Mouse (Mus musculus) myocyte (in vitro differentiated cells): ENCODE measurements around the gene Large1. TPM values are rescaled to one million over a fixed set of nuclear protein-coding genes. Genes with fewer than 3 reads are reported as not detected.
A peak's percentile ranks its signal among the peaks of the same experiment; 100 is the strongest.

Experiments
- H3K27me3 ChIP-seq: one replicate; pipeline ENCODE4 v1.6.1; 2011; ENCODE audit not compliant: control insufficient read depth, insufficient read depth, insufficient read length
- H3K36me3 ChIP-seq: one replicate; pipeline ENCODE4 v1.6.1; 2011; ENCODE audit not compliant: control insufficient read depth, insufficient read depth
- H3K4me2 ChIP-seq: one replicate; pipeline ENCODE4 v1.6.1; 2011; ENCODE audit warnings: low read depth, control low read depth
- H3K4me3 ChIP-seq: one replicate; pipeline ENCODE4 v1.5.1; 2011; ENCODE audit warnings: mild to moderate bottlenecking, control low read depth, moderate library complexity
- H3K79me2 ChIP-seq: one replicate; pipeline ENCODE4 v1.6.1; 2011; ENCODE audit not compliant: control insufficient read depth, insufficient read depth
- H3ac ChIP-seq: one replicate; pipeline ENCODE4 v1.6.1; 2011; ENCODE audit not compliant: control insufficient read depth, insufficient read length
- CEBPB ChIP-seq: IDR thresholded peaks from 2 replicates; pipeline ENCODE4 v1.6.1; 2011; ENCODE audit warnings: mild to moderate bottlenecking, moderate library complexity; ENCODE audit not compliant: poor library complexity, insufficient read depth, severe bottlenecking
- E2F4 ChIP-seq: IDR thresholded peaks from one replicate; pipeline ENCODE4 v1.6.1; 2011; ENCODE audit warnings: mild to moderate bottlenecking, control low read depth, moderate library complexity; ENCODE audit not compliant: insufficient read depth
- MAX ChIP-seq: IDR thresholded peaks from one replicate; pipeline ENCODE4 v1.6.1; 2011; ENCODE audit warnings: low read depth, mild to moderate bottlenecking, control low read depth
- MYOD1 ChIP-seq, 3 experiments: IDR thresholded peaks; one replicate each; pipeline ENCODE4 v1.6.1; 2011; ENCODE audit warnings: control low read depth in 2 of 3, low read depth in 2 of 3, mild to moderate bottlenecking in 2 of 3, moderate library complexity in 1 of 3; ENCODE audit not compliant: insufficient read length in 2 of 3, control insufficient read depth in 1 of 3
- MYOG ChIP-seq, 3 experiments: IDR thresholded peaks; one replicate each; pipeline ENCODE4 v1.6.1; 2011; ENCODE audit warnings: control low read depth in 2 of 3, low read depth in 2 of 3, mild to moderate bottlenecking in 2 of 3; ENCODE audit not compliant: insufficient read length in 2 of 3, control insufficient read depth in 1 of 3, insufficient read depth in 1 of 3
- POLR2A ChIP-seq: IDR thresholded peaks from one replicate; pipeline ENCODE4 v1.6.1; 2011; ENCODE audit warnings: low read depth, mild to moderate bottlenecking, control low read depth, moderate library complexity; ENCODE audit not compliant: insufficient read length
- POLR2AphosphoS2 ChIP-seq: IDR thresholded peaks from one replicate; pipeline ENCODE4 v1.6.1; 2011; ENCODE audit warnings: low read depth, control low read depth; ENCODE audit not compliant: insufficient read length
- REST ChIP-seq: IDR thresholded peaks from one replicate; pipeline ENCODE4 v1.6.1; 2011; ENCODE audit warnings: mild to moderate bottlenecking, control low read depth, moderate library complexity; ENCODE audit not compliant: insufficient read depth, insufficient read length
- SRF ChIP-seq: IDR thresholded peaks from one replicate; pipeline ENCODE4 v1.6.1; 2011; ENCODE audit warnings: low read depth; ENCODE audit not compliant: control insufficient read depth, insufficient read length
- TCF12 ChIP-seq: IDR thresholded peaks from one replicate; pipeline ENCODE4 v1.6.1; 2011; ENCODE audit warnings: mild to moderate bottlenecking, control low read depth; ENCODE audit not compliant: poor library complexity, insufficient read depth, severe bottlenecking
- TCF3 ChIP-seq: IDR thresholded peaks from one replicate; pipeline ENCODE4 v1.6.1; 2011; ENCODE audit warnings: low read depth, control low read depth; ENCODE audit not compliant: insufficient read length
- USF1 ChIP-seq: IDR thresholded peaks from one replicate; pipeline ENCODE4 v1.6.1; 2011; ENCODE audit warnings: low read depth, mild to moderate bottlenecking, control low read depth, moderate library complexity
- polyA plus RNA-seq: library from polyadenylated mRNA; unstranded; fragments of >200 nt; fragmentation: generic; extraction: Trizol; gene quantifications from one replicate; pipeline ENCODE4 v1.2.1, GENCODE M21; 2012; ENCODE audit warnings: missing spikeins

The Large1 gene
- polyA plus RNA-seq, 1 experiment = 23.2 TPM

GRCm38 (mm10) chr8:73313911-73314310, 39.4 kb downstream of the Large1 start:
- TF ChIP-seq POLR2A (no peak), REST (no peak), MYOD1 (IDR thresholded peaks at IDR 0.05; ENCODE audit: control insufficient read depth in 1 of 3, insufficient read length in 2 of 3, low read depth in 2 of 3) (no peak), POLR2AphosphoS2 (no peak), E2F4 (no peak), SRF (no peak), TCF3 (no peak), MYOG (IDR thresholded peaks at IDR 0.05; ENCODE audit: control insufficient read depth in 1 of 3, insufficient read depth in 1 of 3, insufficient read length in 2 of 3, low read depth in 2 of 3) (no peak), USF1 (no peak), MAX (no peak), CEBPB (no peak), TCF12 (no peak)
- H3K79me2 ChIP-seq = peaks cover 69% of the 10 kb centered on the region
- H3K4me3 ChIP-seq = no peak overlapping the region
- H3K27me3 ChIP-seq = no peaks in the 10 kb centered on the region
- H3ac ChIP-seq = no peak overlapping the region
- H3K36me3 ChIP-seq = no peaks in the 10 kb centered on the region
- no peak overlapping the region for H3K4me2 ChIP-seq

- H3K36me3 ChIP-seq = no peaks in the 10 kb centered on the region
- H3K4me3 ChIP-seq = no peak overlapping the region
- TF ChIP-seq MYOD1 (IDR thresholded peaks at IDR 0.05; ENCODE audit: control insufficient read depth in 1 of 3, insufficient read length in 2 of 3, low read depth in 2 of 3) = no peak
- no peak for TF ChIP-seq MYOG (IDR thresholded peaks at IDR 0.05; ENCODE audit: control insufficient read depth in 1 of 3, insufficient read depth in 1 of 3, insufficient read length in 2 of 3, low read depth in 2 of 3)
- TF ChIP-seq POLR2AphosphoS2 = no peak
- no peak for TF ChIP-seq TCF3
- TF ChIP-seq REST = no peak
- TF ChIP-seq POLR2A = no peak
- no peak for TF ChIP-seq TCF12
- TF ChIP-seq E2F4 = no peak
- TF ChIP-seq SRF = no peak
- no peak for TF ChIP-seq MAX
- no peak for TF ChIP-seq CEBPB
- no peak for TF ChIP-seq USF1
- H3K4me2 ChIP-seq = peak overlapping the region; percentile 13
- H3ac ChIP-seq = no peak overlapping the region
- H3K79me2 ChIP-seq = peaks cover 68% of the 10 kb centered on the region
- H3K27me3 ChIP-seq = no peaks in the 10 kb centered on the region
Observed at GRCm38 (mm10) chr8:73312714-73313607, 40.4 kb downstream of the Large1 start.

GRCm38 (mm10) chr8:73310471-73310870, 42.9 kb downstream of the Large1 start:
- Histone ChIP-seq H3K79me2 (peaks cover 82% of the 10 kb centered on the region), H3K27me3 (no peaks in the 10 kb centered on the region), H3K4me2 (no peak overlapping the region), H3K36me3 (no peaks in the 10 kb centered on the region), H3K4me3 (no peak overlapping the region), H3ac (no peak overlapping the region)
- TF ChIP-seq TCF3 (no peak), POLR2A (no peak), MAX (no peak), E2F4 (no peak), USF1 (no peak), SRF (no peak), CEBPB (no peak), TCF12 (no peak), MYOD1 (IDR thresholded peaks at IDR 0.05; ENCODE audit: control insufficient read depth in 1 of 3, insufficient read length in 2 of 3, low read depth in 2 of 3) (no peak), MYOG (IDR thresholded peaks at IDR 0.05; ENCODE audit: control insufficient read depth in 1 of 3, insufficient read depth in 1 of 3, insufficient read length in 2 of 3, low read depth in 2 of 3) (no peak), POLR2AphosphoS2 (no peak), REST (no peak)

DNA sequence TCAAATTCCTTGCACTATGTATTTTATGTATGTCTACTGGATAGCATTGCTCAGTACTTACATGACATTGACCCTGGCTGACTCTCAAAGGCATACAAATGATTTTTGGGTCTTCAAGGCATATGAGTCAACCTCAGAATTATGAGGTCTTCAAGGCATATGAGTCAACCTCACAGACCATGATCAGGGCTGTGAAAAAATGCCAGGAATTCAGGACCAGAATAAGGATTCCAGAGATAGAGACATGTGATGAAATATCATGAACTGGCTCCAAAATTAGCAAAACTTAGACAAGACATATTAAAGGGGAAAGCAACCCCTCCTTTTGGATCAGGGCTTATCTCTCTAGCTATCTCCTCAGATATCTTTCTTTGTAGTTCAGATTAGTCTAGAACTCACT, 43.3 kb downstream of the Large1 start:
- Histone ChIP-seq H3ac (no peak overlapping the region), H3K4me3 (no peak overlapping the region), H3K4me2 (no peak overlapping the region), H3K36me3 (no peaks in the 10 kb centered on the region), H3K27me3 (no peaks in the 10 kb centered on the region), H3K79me2 (peaks cover 78% of the 10 kb centered on the region)
- TF ChIP-seq CEBPB (0 out of 2 replicates have a peak, but pooled peaks have one; percentile 31), SRF (no peak), MYOG (IDR thresholded peaks at IDR 0.05; ENCODE audit: control insufficient read depth in 1 of 3, insufficient read depth in 1 of 3, insufficient read length in 2 of 3, low read depth in 2 of 3) (no peak), USF1 (peak; percentile 39), POLR2A (no peak)

GRCm38 (mm10) chr8:73303907-73304306, 49.4 kb downstream of the Large1 start:
- H3K27me3 ChIP-seq = no peaks in the 10 kb centered on the region
- H3K79me2 ChIP-seq = peaks cover 72% of the 10 kb centered on the region
- TF ChIP-seq REST = no peak
- no peak overlapping the region for H3K4me3 ChIP-seq
- no peaks in the 10 kb centered on the region for H3K36me3 ChIP-seq
- H3K4me2 ChIP-seq = no peak overlapping the region
- no peak overlapping the region for H3ac ChIP-seq
